Mouse (Mus musculus): ENCODE measurements around the gene Nme7.
A peak's percentile ranks its signal among the peaks of the same experiment; 100 is the strongest.

Gene Nme7

DNA sequence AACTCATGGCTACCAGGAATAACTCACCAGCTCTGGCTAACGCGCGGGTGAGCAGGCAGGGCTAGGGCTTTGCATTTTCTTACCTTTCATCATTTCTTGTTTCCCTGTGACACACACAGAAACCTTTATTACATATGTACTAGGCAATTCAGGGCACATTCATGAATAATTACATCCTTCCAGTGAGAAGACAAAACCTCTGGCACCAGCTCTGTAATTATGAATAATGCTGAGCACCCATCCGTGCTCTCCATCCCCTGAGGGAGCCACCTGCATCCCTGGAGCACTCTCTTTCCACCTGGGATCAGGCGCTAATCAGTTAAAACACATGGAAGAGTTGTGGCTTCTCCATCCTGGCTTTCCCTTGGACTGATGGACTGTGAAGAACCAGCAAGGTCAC, at the start of gene Nme7:
Nme7 (plus strand) TSS at position 301 of the 400 bp plus-strand sequence.
- DNase-seq (ENCODE audit: low spot score in 2 of 2) = no peak

DNA sequence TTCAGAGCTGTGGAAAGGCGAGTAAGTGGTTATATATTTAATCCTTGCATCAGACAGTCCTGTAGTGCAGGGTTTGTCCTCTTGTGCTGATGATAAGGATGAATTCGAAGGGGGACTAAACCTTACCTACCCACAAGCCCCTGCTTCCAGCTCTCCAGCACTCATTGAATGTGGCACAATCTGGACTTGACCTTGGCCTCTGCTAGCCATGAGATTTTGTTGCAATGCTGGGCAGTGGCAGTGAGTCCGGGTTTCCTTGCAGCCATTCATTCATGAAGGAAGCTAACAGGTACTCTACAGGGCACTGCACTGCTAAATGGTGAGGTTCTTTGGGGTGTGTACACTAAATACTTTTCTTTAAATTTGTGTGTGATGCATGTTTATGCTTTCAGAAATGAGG, 49.1 kb upstream of the Nme7 start:
- DNase-seq (ENCODE audit: low spot score in 2 of 2) = no peak

DNA sequence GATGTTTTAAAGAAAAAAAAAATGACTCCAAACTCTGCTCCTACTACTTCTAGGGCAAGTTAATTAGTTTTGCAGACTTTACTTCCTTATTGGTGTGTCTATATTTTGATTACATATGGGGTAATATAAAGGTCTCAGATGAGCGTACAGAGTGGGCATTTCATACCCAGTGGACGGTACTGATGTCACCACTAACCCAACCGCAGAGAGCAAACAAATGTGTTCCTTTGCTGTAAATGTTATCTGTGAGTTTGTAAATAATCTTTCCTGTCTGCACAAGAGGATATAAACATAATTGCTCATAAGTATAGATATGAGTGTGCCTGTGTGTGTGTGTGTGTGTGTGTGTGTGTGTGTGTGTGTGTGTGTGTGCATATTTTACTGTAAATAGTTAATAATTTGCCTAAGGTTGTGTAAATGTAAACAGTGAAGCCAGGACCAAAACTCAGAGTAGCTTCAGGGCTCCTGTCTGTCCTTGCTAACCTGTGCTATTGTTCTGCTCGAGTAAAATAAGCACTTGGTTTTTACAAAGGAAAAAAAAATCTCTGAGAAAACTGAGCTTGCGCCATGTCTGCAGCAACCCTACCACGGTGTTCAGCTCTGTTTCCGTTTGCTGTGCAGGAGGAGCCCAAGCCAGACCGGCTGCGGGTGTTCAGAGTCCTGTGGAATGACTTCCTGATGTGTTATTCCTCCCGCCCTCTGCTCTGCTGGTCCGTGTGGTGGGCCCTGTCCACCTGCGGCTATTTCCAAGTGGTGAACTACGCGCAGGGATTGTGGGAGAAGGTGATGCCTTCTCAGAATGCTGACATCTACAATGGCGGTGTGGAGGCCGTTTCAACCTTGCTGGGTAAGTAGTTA, 43.5 kb upstream of the Nme7 start:
- DNase-seq (ENCODE audit: low spot score in 2 of 2) = no peak

DNA sequence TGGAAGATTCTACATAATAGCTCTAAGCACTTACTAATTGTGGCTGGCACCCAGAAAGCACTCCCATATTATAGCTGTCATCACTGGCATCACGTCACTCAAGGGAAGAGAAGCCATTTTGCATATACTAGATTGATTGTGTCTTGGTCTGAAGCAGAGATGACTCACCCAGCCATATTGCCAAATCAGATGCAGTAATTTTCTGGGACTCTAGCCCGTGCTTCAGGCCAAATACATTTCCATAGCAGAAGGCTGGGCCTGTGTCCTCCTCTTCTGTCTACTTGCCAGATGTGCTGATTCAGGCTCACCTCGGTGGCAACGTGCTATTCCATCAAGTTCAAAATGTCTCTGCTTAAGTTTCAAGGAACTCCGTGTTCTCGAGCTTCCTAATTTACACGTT, 42.4 kb upstream of the Nme7 start:
- DNase-seq (ENCODE audit: low spot score in 2 of 2) = peak in 1 of 2 experiments; percentile 24

GRCm38 (mm10) chr1:164270941-164271340, 33.0 kb upstream of the Nme7 start:
- DNase-seq (ENCODE audit: low spot score in 2 of 2) = no peak

DNA sequence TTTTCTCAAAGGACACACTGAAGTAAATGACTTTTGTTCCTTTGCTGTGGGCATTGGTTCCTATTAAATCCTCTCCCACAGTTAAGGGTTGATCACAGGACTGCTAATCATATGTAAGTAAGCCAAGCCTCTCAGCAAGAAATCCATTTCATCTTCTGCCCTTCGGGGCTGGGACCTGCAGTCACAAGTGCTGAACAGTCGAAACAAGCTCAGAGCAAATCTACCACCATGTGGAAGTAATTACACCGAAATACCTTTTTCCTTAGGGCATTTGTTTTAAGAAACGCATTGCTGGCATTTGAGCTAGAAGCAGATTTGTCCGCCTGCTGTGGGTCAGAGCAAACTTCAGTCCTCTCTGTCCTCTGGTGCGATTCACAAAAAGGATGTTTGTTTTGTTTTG, 30.3 kb upstream of the Nme7 start:
- no peak for DNase-seq (ENCODE audit: low spot score in 2 of 2)

- peak; percentile 94 to 95 for DNase-seq (ENCODE audit: low spot score in 2 of 2)
These were observed 28.4 kb upstream of the Nme7 start, which contains the start of gene Ccdc181 for GRCm38 (mm10) chr1:164275455-164275954. TSS of gene Ccdc181 (plus strand) at chr1:164275585.

- no peak for DNase-seq (ENCODE audit: low spot score in 2 of 2)
These were observed 27.4 kb upstream of the Nme7 start for GRCm38 (mm10) chr1:164276552-164276951.

DNA sequence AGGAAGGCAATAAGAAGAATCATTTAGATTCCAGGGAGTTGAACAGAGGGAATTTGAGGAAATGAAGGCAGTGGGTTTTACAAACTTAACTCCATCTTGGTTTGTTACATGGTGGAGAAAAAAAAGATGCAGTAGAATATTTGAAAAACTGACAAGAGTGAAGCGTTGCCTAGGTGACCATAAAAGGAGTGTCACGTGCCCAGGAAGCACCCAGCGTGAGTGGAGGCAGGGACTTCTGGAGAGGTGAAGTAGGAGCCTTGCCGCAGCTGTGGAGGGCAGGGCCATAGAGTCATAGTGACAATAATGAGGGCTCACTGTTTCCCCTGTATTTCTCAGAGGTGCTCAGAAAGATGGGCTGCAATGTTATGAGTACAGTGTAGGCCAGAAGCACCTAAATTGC, 24.6 kb upstream of the Nme7 start:
- no peak for DNase-seq (ENCODE audit: low spot score in 2 of 2)

DNA sequence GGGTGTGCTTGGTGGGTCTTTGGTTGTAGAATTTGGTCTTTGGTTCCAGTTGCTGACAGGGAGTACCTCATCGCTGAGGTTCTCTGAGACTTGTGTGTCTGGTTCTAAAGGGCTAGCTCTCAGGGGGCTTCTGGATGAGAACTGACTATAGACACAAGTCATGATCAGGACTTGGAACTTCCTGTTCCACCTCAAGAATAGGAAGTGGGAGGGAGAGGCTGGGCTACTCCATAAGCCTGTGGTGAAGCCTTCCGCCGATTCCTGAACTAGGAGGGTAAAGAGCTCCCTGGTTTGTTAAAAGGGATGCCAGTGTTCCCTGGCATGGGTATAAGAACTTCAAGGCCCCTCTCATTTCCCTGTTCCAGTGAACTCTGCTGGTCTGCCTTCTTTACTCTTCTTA, 19.9 kb upstream of the Nme7 start:
- DNase-seq (ENCODE audit: low spot score in 2 of 2) = no peak

DNA sequence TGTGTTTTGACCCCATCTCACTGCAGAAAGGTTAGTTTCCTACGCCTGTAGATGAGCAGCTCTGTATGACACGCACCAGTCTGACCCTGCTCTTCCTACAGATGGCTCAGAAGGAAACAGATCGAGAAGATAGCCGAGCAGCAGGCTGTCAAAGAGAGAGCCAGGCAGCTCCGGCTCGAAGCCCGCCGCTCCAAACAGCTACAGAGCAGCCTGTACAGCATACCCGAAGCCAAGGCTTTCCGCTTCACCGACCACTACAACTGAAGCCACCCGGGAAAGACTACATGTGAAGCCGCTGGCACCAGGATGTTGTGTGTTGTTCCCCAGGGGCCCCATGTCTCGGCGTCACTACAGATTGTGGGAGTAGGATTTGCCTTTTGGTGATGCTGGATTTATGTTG, 16.5 kb upstream of the Nme7 start:
- DNase-seq (ENCODE audit: low spot score in 2 of 2) = no peak

- no peak for DNase-seq (ENCODE audit: low spot score in 2 of 2)
These were observed 11.9 kb upstream of the Nme7 start for GRCm38 (mm10) chr1:164292040-164292439.

DNA sequence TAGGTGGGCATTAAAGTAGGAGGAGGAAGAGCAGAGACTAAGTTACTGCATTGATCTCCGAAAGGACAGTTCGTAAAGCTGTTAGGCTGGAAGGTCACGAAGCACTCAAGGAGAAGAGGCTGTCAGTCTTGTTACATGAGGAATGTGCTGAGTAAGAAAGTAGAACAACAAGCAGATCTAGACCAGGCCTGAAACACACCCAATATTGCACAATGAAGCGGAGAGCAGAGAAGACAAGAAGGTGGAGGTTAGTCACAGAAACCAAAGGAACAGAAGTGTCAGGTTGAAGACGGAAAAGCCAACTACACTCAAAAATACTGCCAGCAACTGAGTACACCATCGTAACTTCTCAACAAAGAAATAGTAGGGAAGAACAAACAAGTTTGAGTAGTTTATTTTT, 9.8 kb upstream of the Nme7 start:
- DNase-seq (ENCODE audit: low spot score in 2 of 2) = no peak

GRCm38 (mm10) chr1:164296473-164296872, 7.4 kb upstream of the Nme7 start:
- DNase-seq (ENCODE audit: low spot score in 2 of 2) = no peak

GRCm38 (mm10) chr1:164301949-164302348, 2.0 kb upstream of the Nme7 start:
- DNase-seq (ENCODE audit: low spot score in 2 of 2) = no peak

DNA sequence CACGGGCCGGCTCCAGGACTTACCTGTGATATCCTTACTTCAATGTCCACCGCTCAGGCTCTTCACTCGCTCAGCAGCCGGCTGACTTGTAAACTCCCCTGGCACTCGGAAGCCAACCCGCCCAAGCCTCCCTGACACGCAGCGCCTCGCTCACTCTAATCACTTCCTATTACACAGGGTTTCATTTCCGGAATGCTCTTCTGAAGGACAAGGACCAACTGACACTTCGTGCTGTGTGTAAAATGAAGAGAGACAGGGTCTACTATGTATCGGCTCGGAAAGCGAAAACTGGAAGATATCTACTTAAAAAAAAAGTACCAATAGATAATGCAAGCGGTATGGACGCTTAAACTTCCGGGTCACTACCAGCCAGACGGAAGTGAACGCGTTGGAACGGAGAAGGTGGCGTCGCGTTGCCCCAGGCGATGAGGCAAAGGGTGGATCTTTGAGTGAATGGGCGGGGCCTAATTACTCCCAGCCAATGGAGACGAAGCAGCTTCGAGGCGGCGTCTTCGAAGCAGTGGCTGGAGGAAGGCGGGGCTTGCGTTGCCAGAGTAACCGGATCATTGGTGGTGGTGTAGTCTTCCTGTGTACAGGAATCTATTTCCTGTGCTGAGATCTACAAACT, 3.3 kb downstream of the Nme7 start, which contains the start of gene Blzf1:
Blzf1 (minus strand) TSS at position 366 of the 628 bp plus-strand sequence.
- DNase-seq (ENCODE audit: low spot score in 2 of 2) = peak; percentile 92 to 97

DNA sequence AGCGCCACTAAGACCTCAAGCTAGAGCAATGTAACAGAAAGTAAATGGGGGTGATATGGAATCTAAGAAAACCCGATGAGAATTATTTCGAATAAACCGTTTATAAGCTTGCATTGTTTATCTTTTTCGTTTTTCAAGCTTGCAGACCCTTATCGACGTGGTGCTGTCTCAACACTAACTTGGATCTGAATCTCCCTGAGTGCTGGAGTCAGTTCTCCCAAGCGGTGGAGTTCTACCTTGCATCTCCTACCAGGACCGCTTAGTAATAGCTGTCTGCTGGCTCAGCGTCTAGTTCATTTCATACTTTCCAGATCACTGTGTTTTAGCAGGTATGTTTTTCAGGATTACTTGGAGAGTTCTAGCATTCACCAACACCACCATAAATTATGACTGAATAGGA, 4.0 kb downstream of the Nme7 start:
- DNase-seq (ENCODE audit: low spot score in 2 of 2) = no peak

GRCm38 (mm10) chr1:164314085-164314484, 10.2 kb downstream of the Nme7 start:
- DNase-seq (ENCODE audit: low spot score in 2 of 2) = no peak

DNA sequence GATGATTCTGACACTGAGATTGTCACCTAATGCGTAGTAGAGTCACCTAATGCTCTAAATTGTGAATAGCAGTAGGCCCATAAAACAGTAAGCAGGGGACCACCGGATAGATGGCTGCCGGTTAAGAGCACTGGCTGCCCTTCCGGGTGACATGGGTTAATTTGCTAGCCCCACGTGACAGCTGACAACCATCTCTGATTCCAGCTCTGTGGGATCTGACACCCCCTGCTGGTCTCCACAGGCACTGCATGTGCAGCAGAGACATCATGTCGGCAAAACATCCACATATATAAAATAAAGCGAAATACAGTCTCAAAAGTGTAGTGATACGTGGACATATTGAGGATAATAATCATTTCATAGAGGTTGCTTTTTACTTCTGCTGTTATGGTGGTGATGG, 11.3 kb downstream of the Nme7 start:
- no peak for DNase-seq (ENCODE audit: low spot score in 2 of 2)

DNA sequence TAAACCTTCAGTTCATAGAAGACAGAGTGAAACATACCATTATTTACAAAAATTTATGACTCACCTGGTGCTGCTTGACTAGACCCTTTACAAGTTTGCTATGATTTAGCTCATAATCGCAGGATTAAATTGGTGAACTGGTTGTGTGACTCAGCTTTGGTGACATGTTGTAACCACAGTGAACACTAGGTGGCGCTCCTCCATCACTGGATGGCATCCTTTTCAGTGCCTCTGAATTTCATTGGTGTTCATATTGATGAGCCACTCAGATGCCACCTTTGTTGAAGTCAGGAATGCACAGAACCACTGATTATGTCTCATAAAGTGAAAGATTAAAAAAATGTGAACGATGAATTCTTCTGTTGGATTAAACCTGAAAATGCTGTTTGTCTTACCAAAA, 12.8 kb downstream of the Nme7 start:
- DNase-seq (ENCODE audit: low spot score in 2 of 2) = peak; percentile 81 to 86

DNA sequence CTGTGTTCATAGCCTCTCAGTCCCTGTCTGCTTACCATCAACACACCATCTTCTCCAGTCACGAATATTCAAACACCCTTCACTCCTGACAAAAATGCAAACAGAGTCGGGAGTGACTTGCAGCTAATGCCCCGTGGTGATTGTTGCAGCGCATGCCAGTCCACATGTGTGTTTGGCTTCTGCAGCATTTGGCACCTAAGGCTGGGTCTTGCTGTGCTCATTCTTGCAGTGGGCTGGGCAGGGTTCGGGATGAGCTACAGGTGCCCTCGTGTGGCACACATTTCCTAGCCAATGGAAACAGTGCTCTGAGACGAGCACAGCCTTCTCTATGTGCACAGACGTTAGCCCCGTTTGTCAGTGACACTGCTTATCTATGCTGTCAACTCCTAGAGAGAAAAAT, 13.3 kb downstream of the Nme7 start:
- no peak for DNase-seq (ENCODE audit: low spot score in 2 of 2)

GRCm38 (mm10) chr1:164318474-164318873, 14.6 kb downstream of the Nme7 start:
- DNase-seq (ENCODE audit: low spot score in 2 of 2) = no peak

DNA sequence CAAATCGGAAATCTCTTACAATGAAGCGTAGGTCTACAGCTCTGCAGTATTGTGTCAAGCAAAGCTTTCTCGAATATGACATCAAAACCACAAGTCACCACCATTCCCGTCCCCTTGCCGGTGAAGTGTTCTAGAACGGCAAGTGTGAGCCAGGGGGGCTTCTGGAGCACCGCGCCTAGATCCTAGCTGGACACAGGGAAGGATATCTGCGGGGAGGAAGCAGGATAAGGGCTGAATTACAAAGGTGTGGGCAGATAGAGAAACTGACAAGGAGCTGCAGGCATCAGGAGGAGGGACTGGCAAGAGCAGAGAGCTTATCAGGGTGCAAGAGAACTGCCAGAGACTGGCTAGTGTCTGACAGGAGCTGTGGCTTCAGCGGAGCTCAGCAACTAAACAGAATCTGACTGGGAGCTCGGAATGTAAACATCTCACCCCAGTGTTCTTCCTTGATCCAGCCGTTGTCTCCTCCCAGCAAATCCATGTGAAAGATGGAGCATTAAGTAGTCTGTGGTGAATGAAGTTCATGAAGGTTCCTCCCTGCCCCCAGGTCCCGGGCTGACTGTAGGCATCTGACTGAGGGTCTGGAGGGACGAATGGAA, 15.7 kb downstream of the Nme7 start:
- DNase-seq (ENCODE audit: low spot score in 2 of 2) = no peak

Measured in frontal cortex, postnatal 36 days (tissue).